Mouse (Mus musculus): ENCODE measurements around the gene Sel1l3.

Gene Sel1l3

GRCm38 (mm10) chr5:53140158-53140927 is 73.4 kb downstream of the Sel1l3 start:
- DNase-seq (ENCODE audit: low spot score) = no peak

GRCm38 (mm10) chr5:53139566-53139965 is 74.2 kb downstream of the Sel1l3 start:
- DNase-seq (ENCODE audit: low spot score) = no peak

GRCm38 (mm10) chr5:53139140-53139539 is 74.6 kb downstream of the Sel1l3 start:
- no peak for DNase-seq (ENCODE audit: low spot score)

GRCm38 (mm10) chr5:53138025-53138424 is 75.7 kb downstream of the Sel1l3 start:
- no peak for DNase-seq (ENCODE audit: low spot score)

- peak; percentile 28 for DNase-seq (ENCODE audit: low spot score)
These were observed 77.7 kb downstream of the Sel1l3 start for GRCm38 (mm10) chr5:53135984-53136383.

GRCm38 (mm10) chr5:53134003-53134402 is 79.7 kb downstream of the Sel1l3 start:
- no peak for DNase-seq (ENCODE audit: low spot score)

- DNase-seq (ENCODE audit: low spot score) = no peak
These were observed 89.0 kb downstream of the Sel1l3 start for GRCm38 (mm10) chr5:53124701-53125100.

- DNase-seq (ENCODE audit: low spot score) = peak; percentile 37
These were observed 90.0 kb downstream of the Sel1l3 start for GRCm38 (mm10) chr5:53123525-53124286.

GRCm38 (mm10) chr5:53119689-53120088 is 94.0 kb downstream of the Sel1l3 start:
- DNase-seq (ENCODE audit: low spot score) = no peak

GRCm38 (mm10) chr5:53118212-53118611 is 95.5 kb downstream of the Sel1l3 start:
- DNase-seq (ENCODE audit: low spot score) = no peak

- DNase-seq (ENCODE audit: low spot score) = no peak
These were observed 99.0 kb downstream of the Sel1l3 start for GRCm38 (mm10) chr5:53114616-53115267.

- no peak for DNase-seq (ENCODE audit: low spot score)
These were observed 100.8 kb downstream of the Sel1l3 start for GRCm38 (mm10) chr5:53112942-53113341.

- DNase-seq (ENCODE audit: low spot score) = no peak
These were observed 102.7 kb downstream of the Sel1l3 start for GRCm38 (mm10) chr5:53111036-53111435.

GRCm38 (mm10) chr5:53110225-53110624 is 103.5 kb downstream of the Sel1l3 start:
- no peak for DNase-seq (ENCODE audit: low spot score)

- no peak for DNase-seq (ENCODE audit: low spot score)
These were observed 105.1 kb downstream of the Sel1l3 start for GRCm38 (mm10) chr5:53108668-53109067.

- DNase-seq (ENCODE audit: low spot score) = no peak
These were observed 105.7 kb downstream of the Sel1l3 start for GRCm38 (mm10) chr5:53108026-53108425.

- no peak for DNase-seq (ENCODE audit: low spot score)
These were observed 107.0 kb downstream of the Sel1l3 start for GRCm38 (mm10) chr5:53106731-53107130.

- no peak for DNase-seq (ENCODE audit: low spot score)
These were observed 107.6 kb downstream of the Sel1l3 start for GRCm38 (mm10) chr5:53106125-53106524.

GRCm38 (mm10) chr5:53105716-53106115 is 108.0 kb downstream of the Sel1l3 start:
- no peak for DNase-seq (ENCODE audit: low spot score)

- no peak for DNase-seq (ENCODE audit: low spot score)
These were observed 109.4 kb downstream of the Sel1l3 start for GRCm38 (mm10) chr5:53104177-53104855.

GRCm38 (mm10) chr5:53101848-53102473 is 111.8 kb downstream of the Sel1l3 start:
- no peak for DNase-seq (ENCODE audit: low spot score)

GRCm38 (mm10) chr5:53091331-53091730 is 122.4 kb downstream of the Sel1l3 start:
- no peak for DNase-seq (ENCODE audit: low spot score)
